Mouse (Mus musculus) embryonic fibroblast, embryonic 13.5 days (primary cell): Measurements from ENCODE around the gene Crygb.

Experiments used
- CTCF ChIP-seq: IDR thresholded peaks from 2 replicates; pipeline ENCODE4 v1.5.1; 2011; ENCODE audit warnings: mild to moderate bottlenecking, control low read depth, low read length, moderate library complexity, borderline replicate concordance; ENCODE audit not compliant: insufficient read depth
- POLR2A ChIP-seq: IDR thresholded peaks from 2 replicates; pipeline ENCODE4 v1.6.1; 2011; ENCODE audit warnings: low read depth, mild to moderate bottlenecking, control low read depth, low read length, moderate library complexity

- TF ChIP-seq POLR2A (no peak), CTCF (no peak)
Measured at GRCm38 (mm10) chr1:65046401-65047109, 35.5 kb downstream of the Crygb start.
